Mouse (Mus musculus): ENCODE data around the gene Ppfibp1.
"Not testable (repeated sequence)": the region's sequence is repeated elsewhere in the genome, so short reads cannot be mapped to it uniquely, and the experiment has no call there.

The Ppfibp1 gene

DNA sequence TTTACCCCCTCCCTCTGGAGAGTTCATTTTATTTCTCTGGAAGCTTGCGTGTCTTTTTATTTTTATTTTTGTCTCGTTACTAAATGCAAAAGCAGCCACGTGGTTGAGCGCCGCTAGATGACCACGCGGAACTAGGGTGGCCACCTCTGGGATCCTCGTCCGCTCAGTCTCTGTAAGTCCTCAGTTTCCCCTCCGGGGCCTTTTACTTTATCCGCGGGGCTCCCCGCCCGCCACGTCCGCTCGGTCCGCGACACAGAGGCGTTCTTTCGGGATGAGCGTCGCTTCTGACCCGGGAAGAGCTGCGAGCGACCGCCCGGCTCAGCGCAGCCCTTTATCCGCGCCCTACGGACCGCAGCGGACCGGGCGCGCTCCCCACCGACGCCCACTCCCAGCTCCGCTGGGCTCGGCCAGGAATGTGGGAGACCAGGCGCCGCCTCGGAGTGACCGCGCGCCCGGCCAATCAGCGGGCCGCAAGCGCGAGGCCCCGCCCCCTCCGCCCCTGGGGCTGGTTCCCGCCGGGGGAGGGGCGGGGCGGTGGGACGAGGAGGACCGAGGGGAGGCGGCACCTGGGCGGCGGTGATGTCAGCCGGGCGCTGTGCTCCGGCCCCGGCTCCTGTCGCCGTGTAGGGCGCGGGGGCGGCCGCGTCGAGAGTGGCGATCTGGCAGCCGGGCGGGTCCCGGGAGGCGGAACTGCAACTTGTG is at the start of gene Ppfibp1:
TSS of gene Ppfibp1 (plus strand) at position 530 of the 702 bp plus-strand sequence.
- peak; percentile 94 to 97 for DNase-seq

DNA sequence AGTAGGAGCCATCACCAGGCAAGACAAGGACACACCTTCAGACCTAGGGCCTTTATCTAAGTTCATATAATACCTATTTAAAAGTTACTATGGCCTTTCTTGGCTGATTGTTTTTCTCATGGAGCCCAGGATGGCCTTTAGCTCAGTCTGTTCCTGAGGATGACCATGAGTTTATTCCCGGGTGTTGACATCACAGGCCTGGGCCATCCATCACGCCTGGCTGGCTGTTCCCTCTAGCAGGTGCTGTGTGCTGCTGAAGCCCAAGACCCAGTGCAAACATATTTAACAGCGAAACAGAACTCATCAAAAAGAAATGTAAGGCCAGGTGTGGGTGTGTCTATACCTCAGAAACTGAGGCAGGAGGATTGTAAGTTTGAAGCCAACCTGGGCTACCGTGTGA is 49.4 kb upstream of the Ppfibp1 start:
- DNase-seq, result no peak

DNA sequence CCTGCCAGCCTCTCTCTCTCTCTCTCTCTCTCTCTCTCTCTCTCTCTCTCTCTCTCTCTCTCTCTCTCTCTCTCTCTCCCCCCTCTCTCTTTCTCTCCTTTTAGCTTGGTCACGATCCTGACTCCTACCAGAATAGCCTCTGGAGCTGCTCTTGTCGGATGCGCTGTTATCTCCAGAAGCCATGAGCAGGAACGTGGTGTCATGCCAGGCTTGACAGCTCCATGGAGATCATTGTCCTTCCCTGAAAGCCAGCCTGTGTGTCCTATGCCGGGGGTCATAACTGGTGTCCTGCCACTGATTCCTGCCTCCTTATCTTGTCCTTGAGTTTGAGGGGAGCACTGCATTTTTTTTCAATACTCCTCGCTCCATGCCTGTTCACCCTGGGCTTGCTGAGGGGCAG is 43.4 kb upstream of the Ppfibp1 start:
- DNase-seq, result no peak

DNA sequence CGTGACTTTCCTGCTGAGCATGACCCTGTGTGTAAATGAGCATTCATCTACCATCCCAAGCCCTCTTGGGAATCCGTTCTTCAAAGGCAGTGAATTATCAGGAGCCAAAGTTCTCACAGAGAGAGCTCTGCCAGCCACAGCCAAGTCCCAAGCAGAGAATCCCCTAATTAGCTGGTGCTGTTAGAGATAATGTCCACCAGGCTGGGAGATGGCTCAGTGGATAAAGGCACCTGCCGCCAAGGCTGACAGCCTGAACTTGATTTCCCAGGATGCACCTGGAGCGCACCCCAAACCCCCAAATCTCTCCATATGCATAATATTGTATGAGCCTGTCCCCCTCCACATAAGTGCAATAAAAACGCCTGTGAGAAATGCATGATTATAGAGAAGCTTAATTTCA is 42.9 kb upstream of the Ppfibp1 start:
- no peak for DNase-seq

DNA sequence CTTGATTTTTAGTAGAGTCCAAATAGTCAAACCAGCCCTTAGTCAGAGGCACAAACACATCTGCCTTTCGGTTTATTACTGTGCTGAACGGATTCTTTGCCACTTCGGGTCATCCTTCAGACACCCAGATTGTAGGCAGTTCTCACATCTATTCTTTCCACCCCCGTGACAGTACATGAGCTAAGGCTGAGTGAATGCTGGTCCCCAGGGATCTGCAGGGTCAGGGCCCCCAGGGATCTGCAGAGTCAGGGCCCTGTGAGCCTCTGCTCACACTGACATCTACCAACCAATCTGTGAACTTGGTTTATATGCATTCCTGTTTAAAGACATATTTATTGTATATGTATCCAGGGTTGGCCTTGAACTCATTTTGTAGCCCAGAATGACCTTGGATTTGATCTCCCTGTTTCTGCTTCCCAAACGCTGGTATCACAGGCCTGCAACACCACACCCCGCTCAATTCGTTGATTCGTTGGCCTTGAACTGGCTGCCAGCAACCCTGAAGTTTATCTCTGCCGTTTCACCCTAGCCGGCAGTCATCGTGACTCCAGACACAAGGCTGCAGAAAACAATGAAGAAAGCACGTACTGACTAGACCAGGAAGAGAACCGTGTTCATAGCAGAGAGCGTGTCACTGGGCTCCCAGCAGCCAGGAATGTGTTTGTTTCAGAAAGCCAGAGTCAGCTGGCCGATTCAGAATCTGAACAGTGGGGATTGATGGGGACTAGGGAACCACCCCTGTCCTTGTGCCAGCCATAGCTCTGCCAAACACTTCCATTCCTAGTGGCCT is 42.1 kb upstream of the Ppfibp1 start:
- no peak for DNase-seq

DNA sequence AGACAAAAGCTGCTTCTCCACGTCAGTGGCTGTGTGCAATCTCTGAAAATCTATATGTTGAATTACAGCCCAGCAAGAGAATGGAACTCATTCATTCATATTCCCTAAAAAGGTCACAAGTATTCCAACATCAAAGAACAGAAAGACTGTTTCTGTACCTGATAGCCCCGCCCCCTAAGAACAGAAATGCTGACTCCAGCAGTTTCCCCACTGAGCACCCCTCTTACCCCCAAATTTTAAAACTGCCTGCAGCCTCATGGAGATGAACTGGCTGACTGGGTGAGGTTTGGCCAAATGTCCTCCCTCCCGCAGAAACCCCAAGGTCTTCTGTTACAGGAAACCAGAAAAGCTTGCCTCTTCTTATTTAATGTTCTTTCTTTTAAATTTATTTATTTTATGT is 40.9 kb upstream of the Ppfibp1 start:
- DNase-seq, result no peak

DNA sequence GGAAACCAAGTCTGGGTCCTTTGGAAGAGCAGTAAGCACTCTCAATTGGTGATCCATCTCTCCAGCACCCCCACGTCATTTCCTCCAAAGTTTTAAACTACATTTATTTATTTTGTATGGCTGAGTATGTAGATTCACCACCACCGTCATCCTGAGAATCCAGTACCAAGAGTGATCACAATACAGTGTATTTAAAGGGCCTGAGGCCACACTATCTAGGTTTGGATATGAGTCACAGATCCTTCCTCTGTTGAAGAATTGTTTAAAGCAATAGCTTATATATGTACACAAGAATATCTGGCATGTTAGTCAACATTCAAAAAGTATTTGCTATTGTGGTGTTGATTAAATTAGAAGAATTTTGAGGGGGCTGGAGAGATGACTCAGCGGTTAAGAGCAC is 40.0 kb upstream of the Ppfibp1 start:
- no peak for DNase-seq

DNA sequence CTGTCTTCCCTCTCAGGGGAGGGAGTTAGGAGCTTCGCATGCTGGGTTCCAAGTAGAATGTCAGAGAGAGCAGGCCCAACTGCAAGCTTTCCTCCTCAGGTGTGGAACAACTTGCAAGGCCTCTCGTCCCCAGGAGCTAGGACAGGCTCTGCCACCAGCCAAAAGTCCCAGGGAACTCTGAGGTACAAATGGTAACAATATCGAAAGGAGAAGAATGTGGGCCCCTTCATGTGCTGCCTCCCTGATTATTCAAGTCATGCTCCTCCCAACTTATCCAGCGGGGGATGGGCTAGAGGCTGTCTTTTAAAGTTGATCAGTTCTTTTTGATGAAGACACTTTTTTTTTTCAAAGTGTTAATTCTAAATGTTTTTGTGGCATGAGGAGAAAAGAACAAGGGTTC is 38.2 kb upstream of the Ppfibp1 start, which contains the start of gene Smco2:
TSS of gene Smco2 (plus strand) at position 55 of the 400 bp plus-strand sequence.
- no peak for DNase-seq

DNA sequence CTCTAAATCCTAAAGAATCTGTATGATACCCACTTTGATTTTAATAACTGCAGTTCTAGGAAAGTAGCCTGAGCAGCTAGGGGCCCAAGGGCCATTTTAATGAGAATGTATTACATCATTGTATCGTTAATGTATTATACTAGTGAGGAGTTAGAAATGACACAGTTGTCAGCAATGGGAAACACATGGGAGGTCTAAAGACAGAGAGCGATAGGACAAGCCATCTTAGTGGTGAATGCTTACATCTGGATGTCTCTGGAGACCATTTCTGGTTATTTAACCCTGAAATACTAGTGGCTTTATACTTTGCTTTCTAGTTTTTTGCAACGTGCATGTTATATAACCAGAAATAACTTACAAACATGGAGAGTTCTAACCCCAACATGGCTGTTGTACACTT is 36.4 kb upstream of the Ppfibp1 start:
- DNase-seq, result no peak

DNA sequence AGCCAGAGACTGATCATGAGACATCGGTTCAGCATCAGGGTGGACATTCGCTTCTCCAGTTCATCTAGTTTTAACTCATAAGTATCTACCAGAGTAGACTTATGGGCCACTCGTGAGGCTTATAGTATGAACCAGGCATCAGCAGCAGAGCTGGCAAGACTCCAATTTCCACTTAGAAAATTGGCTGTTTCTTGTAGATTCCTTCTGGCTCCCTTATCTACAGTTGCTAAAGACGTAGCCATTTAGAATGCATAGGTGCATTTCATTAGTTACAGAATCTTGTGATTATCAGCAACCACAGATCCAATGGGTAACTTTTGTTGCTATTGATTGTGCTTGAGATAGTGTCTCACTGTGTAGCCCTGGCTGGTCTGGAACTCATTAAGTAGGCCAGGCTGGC is 35.5 kb upstream of the Ppfibp1 start:
- DNase-seq, result no peak

DNA sequence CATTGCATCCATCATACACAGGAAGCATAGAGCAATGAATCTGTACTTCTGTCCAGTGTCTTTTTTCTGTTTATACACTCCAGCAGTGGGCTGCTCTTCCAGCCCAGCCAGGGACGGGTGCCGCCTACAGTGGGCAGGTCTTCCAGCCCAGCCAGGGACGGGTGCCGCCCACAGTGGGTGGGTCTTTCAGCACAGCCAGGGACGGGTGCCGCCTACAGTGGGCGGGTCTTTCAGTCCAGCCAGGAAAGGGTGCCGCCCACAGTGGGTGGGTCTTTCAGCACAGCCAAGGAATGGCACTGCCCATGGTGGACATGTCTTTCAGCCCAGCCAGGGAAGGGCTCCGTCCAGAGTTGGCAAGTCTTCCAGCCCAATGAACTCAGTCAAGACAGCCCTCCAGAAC is 33.1 kb upstream of the Ppfibp1 start:
- DNase-seq, result no peak

DNA sequence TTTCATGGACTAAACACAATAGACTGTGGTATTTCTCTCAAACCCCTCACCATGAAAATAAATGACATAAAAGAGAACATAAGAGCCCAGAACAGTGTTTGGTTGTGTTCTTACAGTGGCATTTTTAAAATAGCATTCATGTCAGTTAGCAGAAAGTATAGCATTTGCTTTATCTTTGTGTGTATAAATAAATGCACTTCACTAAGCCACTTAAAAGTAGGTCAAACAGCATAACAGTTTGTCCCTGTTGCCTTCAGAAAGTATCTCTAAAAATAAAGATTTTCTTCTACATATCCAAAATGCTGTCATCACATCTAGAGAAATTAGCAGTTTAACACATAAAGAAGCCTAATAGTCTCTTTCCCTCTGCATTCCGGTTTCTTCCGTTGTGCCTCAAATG is 30.9 kb upstream of the Ppfibp1 start:
- no peak for DNase-seq

DNA sequence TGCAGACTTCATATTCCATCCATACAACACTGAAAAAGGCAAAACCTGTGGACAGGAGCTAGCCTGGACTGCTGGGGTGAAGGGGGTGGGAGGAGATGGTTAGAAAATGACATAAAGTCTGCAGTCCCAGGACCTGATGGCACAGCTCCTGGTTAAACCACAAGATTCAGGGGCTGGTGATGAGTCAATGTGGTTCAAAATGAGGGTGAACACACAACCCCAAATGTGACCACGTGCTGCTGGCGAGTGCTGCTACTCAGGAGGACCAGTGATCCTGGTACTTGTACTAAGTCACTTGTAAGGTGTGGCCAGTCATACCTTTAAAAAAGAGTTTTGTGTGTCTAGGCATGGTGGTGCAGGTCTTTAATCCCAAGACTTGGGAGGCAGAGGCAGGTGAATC is 25.1 kb upstream of the Ppfibp1 start:
- DNase-seq, result no peak

DNA sequence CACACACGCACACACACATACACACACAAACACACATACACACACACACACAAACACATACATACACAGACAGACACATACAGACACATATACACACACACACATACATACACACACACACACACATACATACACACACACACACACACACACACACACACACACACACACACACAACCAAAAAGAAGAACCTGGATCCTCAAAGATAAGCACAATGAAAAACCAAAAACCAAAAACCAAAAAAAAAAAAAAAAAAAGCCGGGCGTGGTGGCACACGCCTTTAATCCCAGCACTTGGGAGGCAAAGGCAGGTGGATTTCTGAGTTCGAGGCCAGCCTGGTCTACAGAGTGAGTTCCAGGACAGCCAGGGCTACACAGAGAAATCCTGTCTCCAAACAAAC is 23.9 kb upstream of the Ppfibp1 start:
- DNase-seq, result not testable (repeated sequence)

DNA sequence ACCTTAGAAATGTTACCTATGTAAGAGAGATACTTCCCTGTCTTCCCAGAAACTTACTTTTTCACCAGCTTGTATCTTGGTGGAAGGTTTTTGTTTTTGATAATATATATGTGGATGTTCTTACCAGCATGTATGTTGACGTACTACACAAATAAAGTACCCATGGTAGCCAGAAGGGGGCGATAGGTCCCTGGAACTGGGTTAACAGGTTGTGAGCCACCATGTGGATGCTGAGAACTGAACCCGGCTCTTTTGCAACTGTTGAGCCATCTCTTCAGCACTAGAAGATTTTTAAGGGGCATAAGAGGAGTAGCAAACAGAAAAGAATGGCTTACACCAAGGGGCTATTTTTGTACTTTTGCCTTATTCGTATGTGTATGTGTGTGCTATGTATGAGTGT is 22.6 kb upstream of the Ppfibp1 start:
- no peak for DNase-seq

DNA sequence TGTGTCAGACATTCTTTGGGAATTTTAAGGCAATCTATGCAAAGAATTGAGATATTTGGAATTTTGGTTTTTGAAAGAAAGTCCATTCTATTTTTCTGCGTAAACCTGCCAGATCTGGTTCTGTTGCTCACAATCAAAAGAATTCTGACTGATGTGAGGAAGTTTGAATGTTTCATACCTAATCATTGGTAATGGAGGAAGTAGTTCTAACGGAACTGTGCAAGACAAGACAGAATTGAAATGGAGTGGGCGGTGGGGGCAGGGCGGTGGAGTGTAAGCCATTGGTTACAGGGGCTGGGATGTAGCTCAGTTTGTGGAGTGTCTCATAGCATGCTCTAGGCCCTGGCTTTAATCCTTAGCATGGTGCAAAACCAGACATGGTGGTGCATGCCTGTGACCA is 16.3 kb upstream of the Ppfibp1 start:
- no peak for DNase-seq

DNA sequence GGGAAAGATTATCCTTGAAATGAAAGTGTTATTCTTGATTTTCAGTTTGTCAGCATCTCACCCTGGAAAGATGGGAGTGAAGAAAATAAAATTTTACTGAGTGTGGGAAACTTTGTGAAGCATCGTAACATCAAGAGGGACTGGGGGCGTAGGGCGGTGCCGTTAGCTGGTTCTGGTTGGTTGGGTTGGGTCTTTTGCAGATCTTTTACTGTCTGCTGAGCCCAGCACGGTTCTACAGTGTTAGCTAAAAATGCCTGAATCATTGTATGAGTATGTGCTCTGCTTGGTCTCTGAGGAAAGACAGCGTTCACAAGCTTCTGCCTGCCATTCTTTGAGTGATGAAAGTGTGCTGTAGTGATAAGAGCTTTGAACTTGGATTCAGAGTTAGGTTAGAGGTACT is 13.9 kb upstream of the Ppfibp1 start:
- DNase-seq, result no peak

DNA sequence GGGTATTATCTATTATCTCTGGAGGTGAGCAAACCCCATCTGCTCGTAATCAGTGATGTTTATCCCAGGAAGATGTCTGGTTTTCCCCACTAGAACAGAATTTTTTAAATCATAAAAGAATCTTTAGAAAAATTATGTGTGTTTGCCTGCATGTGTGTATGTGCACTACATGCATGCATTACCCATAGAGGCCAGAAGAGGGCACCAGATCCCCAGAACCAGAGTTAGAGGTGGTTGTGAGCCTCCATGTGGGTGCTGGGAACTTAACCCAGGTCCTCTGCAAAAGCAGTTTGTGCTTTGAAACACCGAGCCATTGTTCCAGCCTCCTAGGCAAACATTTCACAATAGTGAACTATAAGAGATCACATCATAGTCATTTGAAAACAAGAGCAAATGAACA is 11.5 kb upstream of the Ppfibp1 start:
- DNase-seq, result no peak

DNA sequence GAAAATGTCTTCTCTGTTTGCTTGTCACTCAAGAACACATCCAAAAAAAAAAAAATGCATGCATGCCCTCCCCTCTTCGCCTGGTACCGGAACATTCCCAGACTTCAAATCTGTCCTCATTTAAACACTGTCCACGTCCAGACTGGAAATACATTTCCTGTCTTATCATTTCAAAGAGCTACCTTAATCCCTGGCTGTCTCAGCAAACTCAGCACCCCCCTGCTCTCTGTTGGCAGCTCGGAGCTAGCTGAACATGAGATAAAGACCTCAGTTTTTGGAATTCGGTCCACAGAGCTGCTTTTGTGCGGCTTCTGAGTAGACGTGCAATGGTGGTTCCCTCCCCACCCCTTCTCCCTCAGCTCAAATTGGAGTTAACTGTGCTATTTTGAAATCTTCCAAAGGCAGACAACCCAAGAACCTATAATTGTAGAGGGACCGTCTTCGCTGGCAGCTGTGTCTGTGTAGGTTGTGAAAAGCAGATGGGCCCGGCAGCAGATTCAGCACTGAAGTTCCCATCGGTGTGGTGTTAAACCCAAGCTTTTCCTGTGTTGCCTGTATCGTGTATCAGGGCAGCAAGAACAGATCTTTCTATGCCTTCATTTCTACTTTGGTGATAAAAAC is 10.8 kb upstream of the Ppfibp1 start:
- no peak for DNase-seq

DNA sequence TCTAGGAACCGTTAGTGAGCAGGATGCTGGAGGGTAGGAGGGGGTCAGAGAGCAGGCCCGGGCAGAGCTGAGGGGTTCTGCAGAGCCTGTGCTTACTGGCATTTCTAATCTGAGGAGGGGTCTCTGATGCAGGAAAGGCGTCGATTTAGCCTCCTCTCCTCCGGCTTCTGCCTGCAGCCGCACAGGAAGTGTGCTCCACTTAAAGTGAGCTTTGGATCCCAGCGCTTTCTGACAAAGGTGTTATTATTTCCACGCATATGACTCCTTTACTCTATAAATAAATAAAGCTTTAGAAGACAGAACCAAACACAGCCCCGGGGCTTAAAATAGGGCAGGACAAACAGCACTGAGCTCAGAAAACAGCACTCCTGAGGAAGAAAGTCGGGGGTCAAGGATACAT is 9.4 kb upstream of the Ppfibp1 start:
- no peak for DNase-seq

DNA sequence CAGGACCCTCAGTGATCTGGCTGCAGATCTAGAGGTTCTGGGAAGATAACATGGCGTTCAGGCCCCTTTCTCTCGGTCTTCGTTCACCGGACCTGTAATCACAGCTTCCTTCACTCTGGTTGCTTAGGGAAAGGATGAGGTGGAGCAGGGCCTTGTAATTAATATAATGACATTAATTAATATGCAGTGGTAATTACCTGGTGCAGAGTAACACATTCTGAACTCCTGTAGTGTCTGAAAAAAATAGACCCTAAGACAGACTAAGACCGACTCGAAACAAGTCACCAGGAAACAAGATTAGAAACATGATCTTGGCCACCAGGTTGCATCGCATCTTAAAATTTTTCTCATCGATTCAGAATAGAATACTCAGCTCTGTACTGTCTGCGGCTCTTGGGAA is 8.4 kb upstream of the Ppfibp1 start:
- no peak for DNase-seq

DNA sequence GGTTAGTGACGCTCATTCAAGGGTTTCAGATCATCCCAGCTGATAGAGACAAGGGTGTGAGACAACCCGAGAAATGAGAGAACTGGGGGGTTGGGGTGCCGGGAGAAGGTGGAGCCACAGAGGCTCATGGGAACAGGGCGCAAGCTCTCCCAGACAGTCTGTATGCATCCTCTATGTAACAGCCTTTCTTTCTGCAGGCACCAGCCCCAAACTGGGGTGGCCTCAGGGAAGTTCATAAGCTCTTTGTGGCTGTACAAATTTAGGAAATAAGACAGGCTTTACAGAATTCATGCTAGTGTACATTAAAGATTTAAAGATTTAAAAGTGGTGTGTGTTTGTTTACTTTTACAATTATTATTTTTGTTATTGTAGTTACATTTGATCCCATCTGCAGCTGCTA is 8.0 kb upstream of the Ppfibp1 start:
- DNase-seq, result no peak

DNA sequence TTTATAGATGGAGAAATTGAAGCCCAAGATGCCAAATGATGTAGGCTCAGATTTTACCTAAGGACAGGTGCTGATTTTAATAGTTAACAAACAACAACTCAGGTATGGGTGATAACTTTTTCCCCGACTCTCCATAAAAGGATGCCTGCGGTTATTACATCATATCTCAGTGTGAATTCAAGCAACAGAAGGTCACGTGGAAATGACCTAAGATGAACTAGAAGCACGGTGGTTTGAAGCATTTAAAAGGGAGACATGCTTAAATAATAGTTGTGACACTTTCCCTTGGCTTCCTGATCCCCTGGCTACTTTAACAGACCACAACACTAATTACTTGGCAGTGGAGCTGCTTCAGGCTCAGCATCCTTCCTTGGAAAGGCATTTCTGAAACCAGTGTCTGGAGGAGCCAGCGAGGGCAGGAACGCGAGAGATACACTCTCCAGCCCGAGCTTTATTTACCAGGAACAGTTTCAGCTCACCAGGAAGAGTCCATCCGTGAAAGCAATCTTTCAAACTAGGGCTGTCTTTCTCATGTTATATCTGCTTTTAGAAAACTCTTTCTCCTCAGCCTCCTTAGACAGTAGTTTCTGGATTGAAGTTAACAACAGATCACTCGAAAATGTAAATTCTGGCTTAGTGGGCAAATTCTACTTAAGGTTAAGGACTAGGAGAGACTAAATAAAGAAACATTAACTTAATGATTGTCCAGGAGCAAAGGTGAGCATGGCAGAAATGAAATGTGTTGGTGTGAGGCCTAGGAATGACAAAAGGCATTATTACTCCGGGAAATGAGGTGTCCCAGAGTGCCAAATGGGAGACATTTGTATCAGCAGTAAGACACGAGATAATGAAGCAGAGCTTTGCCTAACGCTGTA is 6.2 kb upstream of the Ppfibp1 start:
- DNase-seq, result no peak

All from cerebellum, postnatal 25 days (tissue).